Mouse (Mus musculus) fibroblast of lung, adult 2 months (primary cell): ENCODE measurements around the gene Shisal1.

Source experiments
- DNase-seq: peaks from one replicate; pipeline ENCODE4 v3.0.0-alpha.2; 2011; ENCODE audit warnings: low read depth

The Shisal1 gene

GRCm38 (mm10) chr15:84372801-84373200 is 74.1 kb downstream of the Shisal1 start:
- DNase-seq: no peak

GRCm38 (mm10) chr15:84367402-84367801 is 79.5 kb downstream of the Shisal1 start:
- DNase-seq: no peak

- no peak for DNase-seq
Measured at GRCm38 (mm10) chr15:84366574-84366989, 80.3 kb downstream of the Shisal1 start.

GRCm38 (mm10) chr15:84365675-84366381 is 81.1 kb downstream of the Shisal1 start:
- no peak for DNase-seq

- no peak for DNase-seq
Measured at GRCm38 (mm10) chr15:84364746-84365145, 82.2 kb downstream of the Shisal1 start.

GRCm38 (mm10) chr15:84355081-84355480 is 91.8 kb downstream of the Shisal1 start:
- no peak for DNase-seq

GRCm38 (mm10) chr15:84351915-84352844 is 94.7 kb downstream of the Shisal1 start:
- no peak for DNase-seq

- no peak for DNase-seq
Measured at GRCm38 (mm10) chr15:84351342-84351741, 95.6 kb downstream of the Shisal1 start.

- DNase-seq: no peak
Measured at GRCm38 (mm10) chr15:84349915-84350738, 96.8 kb downstream of the Shisal1 start.

GRCm38 (mm10) chr15:84348769-84349168 is 98.1 kb downstream of the Shisal1 start:
- no peak for DNase-seq

- DNase-seq: no peak
Measured at GRCm38 (mm10) chr15:84340926-84341325, 106.0 kb downstream of the Shisal1 start.

- DNase-seq: no peak
Measured at GRCm38 (mm10) chr15:84337599-84337998, 109.3 kb downstream of the Shisal1 start.

- DNase-seq: no peak
Measured at GRCm38 (mm10) chr15:84336281-84336817, 110.5 kb downstream of the Shisal1 start.

- no peak for DNase-seq
Measured at GRCm38 (mm10) chr15:84331066-84331612, 115.8 kb downstream of the Shisal1 start.

GRCm38 (mm10) chr15:84329940-84330339 is 117.0 kb downstream of the Shisal1 start:
- no peak for DNase-seq
